Mouse (Mus musculus) neural tube, embryonic 14.5 days (tissue): Measurements from ENCODE around the gene Mapk12. TPM values are rescaled to one million over a fixed set of nuclear protein-coding genes. Genes with fewer than 3 reads are reported as not detected.

Experiments used
- ATAC-seq: fragments of 200-750 bp; cut with Nextera tagmentation; 2 replicates; pipeline ENCODE4 v1.8.0; 2017; ENCODE audit warnings: low read depth, mild to moderate bottlenecking, moderate TSS enrichment, moderate library complexity
- H3K27ac ChIP-seq: fragments of 300-500 bp; sonication (generic); 2 replicates; pipeline ENCODE4 v1.5.1; 2014; ENCODE audit warnings: low read depth, mild to moderate bottlenecking, control low read depth, low read length, moderate library complexity, mixed read lengths
- H3K27me3 ChIP-seq: fragments of 300-500 bp; sonication (generic); 2 replicates; pipeline ENCODE4 v1.6.1; 2014; ENCODE audit warnings: low read length; ENCODE audit not compliant: control insufficient read depth, insufficient read depth
- H3K36me3 ChIP-seq: fragments of 300-500 bp; sonication (generic); 2 replicates; pipeline ENCODE4 v1.6.1; 2014; ENCODE audit warnings: low read length, mixed read lengths; ENCODE audit not compliant: control insufficient read depth, insufficient read depth
- H3K4me1 ChIP-seq: fragments of 300-500 bp; sonication (generic); 2 replicates; pipeline ENCODE4 v1.6.1; 2014; ENCODE audit warnings: low read length; ENCODE audit not compliant: control insufficient read depth, insufficient read depth
- H3K4me2 ChIP-seq: fragments of 300-500 bp; sonication (generic); 2 replicates; pipeline ENCODE4 v1.6.1; 2014; ENCODE audit warnings: mild to moderate bottlenecking, low read depth, low read length, control low read depth
- H3K4me3 ChIP-seq: fragments of 300-500 bp; sonication (generic); 2 replicates; pipeline ENCODE4 v1.5.1; 2014; ENCODE audit warnings: low read depth, low read length, control low read depth, mixed read lengths
- H3K9ac ChIP-seq: fragments of 300-500 bp; sonication (generic); replicated peaks from 2 replicates; pipeline ENCODE4 v1.6.1; 2014; ENCODE audit warnings: low read depth, mild to moderate bottlenecking, control low read depth, low read length, mixed read lengths
- H3K9me3 ChIP-seq: fragments of 300-500 bp; sonication (generic); 2 replicates; pipeline ENCODE4 v1.6.1; 2016; ENCODE audit warnings: low read length; ENCODE audit not compliant: control insufficient read depth
- WGBS: fragments of 180-500 bp; shearing (Covaris S2); extraction: QIAGEN DNeasy Blood & Tissue Kit; methylation state at CpG from one replicate; pipeline ENCODE4 v1.1.7; 2014; 5-methylcytosine and 5-hydroxymethylcytosine counted together
- microRNA-seq: library from miRNA; unstranded; fragments of <30 nt; microRNA quantifications from one replicate; pipeline ENCODE4, GENCODE M21; 2016
- polyA plus RNA-seq: library from polyadenylated mRNA; unstranded; fragments of >200 nt; fragmentation: Nextera tagmentation; extraction: Ambion mirVana; gene quantifications from 2 replicates; pipeline ENCODE4 v1.2.1, GENCODE M21; 2014

Gene Mapk12
- polyA plus RNA-seq, 1 experiment from 2014 or later: 2.9 TPM

DNA sequence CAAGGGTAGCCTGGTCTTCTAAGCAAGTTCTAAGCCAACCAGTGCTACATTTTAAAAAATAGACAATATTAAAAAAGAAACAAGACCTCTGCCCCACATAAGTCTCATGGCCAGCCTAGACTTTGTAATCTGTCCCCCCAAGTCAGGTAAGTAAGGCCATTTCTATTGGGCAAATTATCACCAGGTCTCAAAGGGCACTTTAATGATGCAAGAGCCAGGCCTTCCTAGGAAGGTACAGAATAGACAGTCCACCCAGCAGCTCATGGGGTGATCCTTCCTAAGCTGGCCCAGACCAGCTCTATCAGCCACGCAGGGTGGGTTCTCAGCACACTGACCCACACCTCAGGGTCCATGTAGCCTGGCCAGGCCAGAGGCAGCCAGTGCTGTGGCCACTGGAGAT is 56.6 kb downstream of the Mapk12 start:
- Histone ChIP-seq H3K36me3 (peaks cover 41% of the 10 kb centered on the region), H3K4me2 (no peak overlapping the region), H3K4me1 (0 out of 2 replicates have a peak, but pooled peaks cover 6% of the 10 kb centered on the region), H3K27ac (no peak overlapping the region), H3K9ac (no peak overlapping the region), H3K9me3 (no peaks in the 10 kb centered on the region), H3K27me3 (no peaks in the 10 kb centered on the region), H3K4me3 (no peak overlapping the region)
- ATAC-seq: no peak
- 100% methylated on average over 1 of the region's 1 CpGs for WGBS

Small RNA genes lying within 50 kb of the gene (microRNA-seq; reads per million reads assigned to microRNA genes)
- gene Mir6958 (4.6 reads per million, percentile 8 among the genes with 10 or more reads in this experiment), gene Mir7118 (not detected)

Other genes with a start within 250 kb of the Mapk12 start
- 0.11 and 0.13 TPM in 2 replicates for gene Ttll8, start 186.3 kb downstream of the Mapk12 start, polyA plus RNA-seq
- gene Mlc1, start 161.7 kb downstream of the Mapk12 start, polyA plus RNA-seq: 13.5 and 17.5 TPM in 2 replicates
- gene Mov10l1, start 157.8 kb downstream of the Mapk12 start, polyA plus RNA-seq: not detected in 2 replicates
- gene Panx2, start 81.0 kb downstream of the Mapk12 start, polyA plus RNA-seq: 6.4 and 8.0 TPM in 2 replicates
- gene Trabd, start 65.6 kb downstream of the Mapk12 start, polyA plus RNA-seq: 36.4 and 38.5 TPM in 2 replicates
- 21.4 and 23.9 TPM in 2 replicates for gene Selenoo, start 51.6 kb downstream of the Mapk12 start, polyA plus RNA-seq
- 18.3 and 21.4 TPM in 2 replicates for gene Tubgcp6, start 17.6 kb downstream of the Mapk12 start, polyA plus RNA-seq
- 22.1 and 24.9 TPM in 2 replicates for gene Hdac10, start 12.0 kb downstream of the Mapk12 start, polyA plus RNA-seq
- 24.9 and 32.9 TPM in 2 replicates for gene Mapk11, start 8.9 kb upstream of the Mapk12 start, polyA plus RNA-seq
- 66.4 and 100 TPM in 2 replicates for gene Plxnb2, start 40.1 kb upstream of the Mapk12 start, polyA plus RNA-seq
- 83.0 and 94.5 TPM in 2 replicates for gene Dennd6b, start 55.8 kb upstream of the Mapk12 start, polyA plus RNA-seq
- gene Ppp6r2, start 70.8 kb upstream of the Mapk12 start, polyA plus RNA-seq: 85.5 and 92.7 TPM in 2 replicates
- 108 and 122 TPM in 2 replicates for gene Sbf1, start 174.6 kb upstream of the Mapk12 start, polyA plus RNA-seq
- not detected in 2 replicates for gene Adm2, start 182.0 kb upstream of the Mapk12 start, polyA plus RNA-seq
- gene Miox, start 193.7 kb upstream of the Mapk12 start, polyA plus RNA-seq: not detected in 2 replicates
- 19.8 and 28.6 TPM in 2 replicates for gene Lmf2, start 215.0 kb upstream of the Mapk12 start, polyA plus RNA-seq
- gene Ncaph2, start 215.0 kb upstream of the Mapk12 start, polyA plus RNA-seq: 89.5 and 90.2 TPM in 2 replicates
- gene Sco2, start 233.1 kb upstream of the Mapk12 start, polyA plus RNA-seq: 20.0 and 24.3 TPM in 2 replicates
- gene Tymp, start 236.3 kb upstream of the Mapk12 start, polyA plus RNA-seq: 3.5 and 3.7 TPM in 2 replicates
- gene Odf3b, start 238.6 kb upstream of the Mapk12 start, polyA plus RNA-seq: 1.3 TPM in 2 replicates
- gene Klhdc7b, start 244.2 kb upstream of the Mapk12 start, polyA plus RNA-seq: 0.07 TPM in 1 of 2 replicates, not detected in the other